8 mouse cellular contexts compared by ENCODE assay signal in genomic region chr10:84515512-84515950, GRCm38 (mm10). TPM values are rescaled to one million over a fixed set of nuclear protein-coding genes. Genes with fewer than 3 reads are reported as not detected.
A peak's percentile ranks its signal among the peaks of the same experiment; 100 is the strongest.
DNase-seq lines count a peak whose midpoint lies in the region; ATAC-seq and TF ChIP-seq lines count a peak whose summit lies in the region.

No protein-coding gene starts in this region.

- peak overlapping the region; percentile 95 for H3K27ac ChIP-seq in bone marrow, adult 2 months (ENCODE audit: control insufficient read depth, insufficient read depth, low read depth, low read length, poor library complexity)
- H3K27ac ChIP-seq in embryonic facial prominence, embryonic 14.5 days (replicated peaks; ENCODE audit: low read depth, low read length) = no peak overlapping the region
- no peak overlapping the region for H3K27ac ChIP-seq in liver, embryonic 13.5 days
- no peak overlapping the region for H3K27ac ChIP-seq in neural tube, embryonic 11.5 days (ENCODE audit: low read depth, low read length)
- no peak overlapping the region for H3K27ac ChIP-seq in thymus, adult 2 months (ENCODE audit: control insufficient read depth, insufficient read depth, low read length)

- no peak overlapping the region for H3K4me3 ChIP-seq in bone marrow, adult 2 months (replicated peaks; ENCODE audit: control insufficient read depth, low read depth, low read length)
- no peak overlapping the region for H3K4me3 ChIP-seq in embryonic facial prominence, embryonic 14.5 days (ENCODE audit: low read depth, low read length)
- H3K4me3 ChIP-seq in liver, embryonic 13.5 days (replicated peaks) = no peak overlapping the region
- no peak overlapping the region for H3K4me3 ChIP-seq in neural tube, embryonic 11.5 days (ENCODE audit: low read depth, low read length)
- H3K4me3 ChIP-seq in thymus, adult 2 months (ENCODE audit: control insufficient read depth, insufficient read depth, low read length) = no peak overlapping the region

- 9% methylated on average over 3 of the region's 3 CpGs for WGBS in bone marrow, adult 2 months
- 26% methylated on average over 3 of the region's 3 CpGs for WGBS in embryonic facial prominence, embryonic 14.5 days
- 21% methylated on average over 3 of the region's 3 CpGs for WGBS in liver, embryonic 13.5 days (ENCODE audit: insufficient replicate concordance)
- 28% methylated on average over 3 of the region's 3 CpGs for WGBS in neural tube, embryonic 11.5 days
- WGBS in thymus, adult 2 months = 22% methylated on average over 3 of the region's 3 CpGs

- H3K27me3 ChIP-seq in embryonic facial prominence, embryonic 14.5 days (replicated peaks; ENCODE audit: control insufficient read depth, insufficient read depth, low read length) = no peaks in the 10 kb centered on the region
- H3K27me3 ChIP-seq in liver, embryonic 13.5 days = no peaks in the 10 kb centered on the region
- H3K27me3 ChIP-seq in neural tube, embryonic 11.5 days (ENCODE audit: control insufficient read depth, insufficient read depth, low read length) = no peaks in the 10 kb centered on the region
- H3K27me3 ChIP-seq in thymus, adult 2 months (ENCODE audit: control insufficient read depth, insufficient read depth, low read length) = no peaks in the 10 kb centered on the region

- TF ChIP-seq CTCF in bone marrow, adult 2 months (IDR thresholded peaks at IDR 0.05; ENCODE audit: control insufficient read depth, insufficient read depth, low read length) = no peak
- TF ChIP-seq CTCF in thymus, adult 2 months (IDR thresholded peaks at IDR 0.05; ENCODE audit: borderline replicate concordance, control insufficient read depth, extremely low read depth, insufficient read depth, low read length, poor library complexity) = no peak

- peak; percentile 88 for DNase-seq in ES-CJ7 (ENCODE audit: low read depth, low spot score)
- peak; percentile 75 for DNase-seq in embryonic facial prominence, embryonic 14.5 days (ENCODE audit: low spot score)
- peak; percentile 85 to 91 for DNase-seq in heart, postnatal 10 days
- DNase-seq in kidney, postnatal 25 days = peak; percentile 54 to 88
- peak; percentile 48 for DNase-seq in liver, embryonic 13.5 days
- DNase-seq in neural tube, embryonic 11.5 days (ENCODE audit: low spot score) = peak; percentile 70
- DNase-seq in thymus, adult 2 months = peak; percentile 77

- H3K36me3 ChIP-seq in embryonic facial prominence, embryonic 14.5 days (ENCODE audit: control insufficient read depth, insufficient read depth, low read length) = no peaks in the 10 kb centered on the region
- H3K36me3 ChIP-seq in liver, embryonic 13.5 days = no peaks in the 10 kb centered on the region
- no peaks in the 10 kb centered on the region for H3K36me3 ChIP-seq in neural tube, embryonic 11.5 days (ENCODE audit: control insufficient read depth, insufficient read depth, low read length)
- H3K36me3 ChIP-seq in thymus, adult 2 months (ENCODE audit: control insufficient read depth, insufficient read depth, low read length) = no peaks in the 10 kb centered on the region

- intact Hi-C loops in heart, postnatal 10 days (cut with DNase I) = loop anchor here (1.0 to 5.0 kb wide), 6 partner anchors 17 to 532 kb away; partner anchors contain the start of gene Tcp11l2

- no peaks in the 10 kb centered on the region for H3K9me3 ChIP-seq in embryonic facial prominence, embryonic 14.5 days (ENCODE audit: control insufficient read depth, low read length)
- no peaks in the 10 kb centered on the region for H3K9me3 ChIP-seq in liver, embryonic 13.5 days (replicated peaks)
- no peaks in the 10 kb centered on the region for H3K9me3 ChIP-seq in neural tube, embryonic 11.5 days (ENCODE audit: control insufficient read depth, low read length)

- H3K4me1 ChIP-seq in bone marrow, adult 2 months (ENCODE audit: control insufficient read depth, insufficient read depth, low read length) = peaks cover 4% of the 10 kb centered on the region
- H3K4me1 ChIP-seq in embryonic facial prominence, embryonic 14.5 days (ENCODE audit: control insufficient read depth, insufficient read depth, low read length) = no peaks in the 10 kb centered on the region
- peaks cover 10% of the 10 kb centered on the region; the same call in 1 of the 2 replicates for H3K4me1 ChIP-seq in liver, embryonic 13.5 days (replicated peaks)
- no peaks in the 10 kb centered on the region for H3K4me1 ChIP-seq in neural tube, embryonic 11.5 days (ENCODE audit: control insufficient read depth, insufficient read depth, low read length)
- peaks cover 7% of the 10 kb centered on the region for H3K4me1 ChIP-seq in thymus, adult 2 months (replicated peaks; ENCODE audit: control insufficient read depth, insufficient read depth, low read length)

- H3K9ac ChIP-seq in embryonic facial prominence, embryonic 14.5 days (ENCODE audit: low read depth, low read length) = no peak overlapping the region
- no peak overlapping the region for H3K9ac ChIP-seq in liver, embryonic 13.5 days
- H3K9ac ChIP-seq in neural tube, embryonic 11.5 days (ENCODE audit: low read length) = no peak overlapping the region

- no peak overlapping the region for H3K4me2 ChIP-seq in embryonic facial prominence, embryonic 14.5 days (ENCODE audit: low read depth, low read length)
- H3K4me2 ChIP-seq in liver, embryonic 13.5 days = no peak overlapping the region
- no peak overlapping the region for H3K4me2 ChIP-seq in neural tube, embryonic 11.5 days (ENCODE audit: low read depth)

- TF ChIP-seq POLR2A in bone marrow, adult 2 months (IDR thresholded peaks at IDR 0.05; ENCODE audit: borderline replicate concordance, control insufficient read depth, low read depth, low read length) = no peak
- no peak for TF ChIP-seq POLR2A in thymus, adult 2 months (IDR thresholded peaks at IDR 0.05; ENCODE audit: control insufficient read depth, extremely low read depth, insufficient read depth, low read length, poor library complexity)

- peak; percentile 69 for ATAC-seq in embryonic facial prominence, embryonic 14.5 days (ENCODE audit: low read depth)
- ATAC-seq in liver, embryonic 13.5 days (ENCODE audit: low read depth) = peak; percentile 35
- ATAC-seq in neural tube, embryonic 11.5 days (ENCODE audit: insufficient read depth, low FRiP score, low TSS enrichment) = peak; percentile 23; the same call in 1 of the 2 replicates

RNA-seq across cellular contexts. Expression of gene Ckap4, which starts 18.3 kb away (rescaled TPM):
- polyA plus RNA-seq in bone marrow, adult 2 months (2011; ENCODE audit: insufficient read depth, insufficient read length, low replicate concordance, missing spikeins) = 12.5 and 27.6 TPM in 2 replicates
- polyA plus RNA-seq in embryonic facial prominence, embryonic 14.5 days (2014; fragmentation: Nextera tagmentation; extraction: Ambion mirVana) = 193 and 203 TPM in 2 replicates
- total RNA-seq in heart, postnatal 10 days (2021) = 10 to 100 TPM; 74.8 to 86.4 TPM
- 9.8 and 11.3 TPM in 2 replicates for polyA plus RNA-seq in liver, embryonic 13.5 days (2015; fragmentation: Nextera tagmentation; extraction: Ambion mirVana)
- 90.0 and 91.2 TPM in 2 replicates for polyA plus RNA-seq in neural tube, embryonic 11.5 days (2014; fragmentation: Nextera tagmentation; extraction: Ambion mirVana)
- polyA plus RNA-seq in thymus, adult 2 months (2012; rRNA removed) = 8.0 and 8.2 TPM in 2 replicates
